Mouse (Mus musculus) granulocyte monocyte progenitor cell, adult 5-6 weeks (primary cell): ENCODE measurements around the gene Rab11b. TPM values are rescaled to one million over a fixed set of nuclear protein-coding genes. Genes with fewer than 3 reads are reported as not detected.

Source experiments
- ATAC-seq: replicated peaks from 2 replicates; pipeline ENCODE4 v1.8.0; 2016; ENCODE audit warnings: mild to moderate bottlenecking, moderate TSS enrichment, inconsistent platforms; ENCODE audit not compliant: poor library complexity, severe bottlenecking
- total RNA-seq, 2 experiments: library from RNA; stranded (forward) in 1 of 2; stranded (reverse) in 1 of 2; fragments of 200-712, 200-1000 nt in 1 of 2; fragments of >200 nt in 1 of 2; fragmentation: Nextera tagmentation in 1 of 2; gene quantifications; 2 replicates each; pipeline ENCODE4 v1.2.3; 2014 to 2017

The Rab11b gene
- total RNA-seq (2014; fragmentation: Nextera tagmentation), result 66.7 and 83.4 TPM in 2 replicates
- 37.9 and 46.4 TPM in 2 replicates for total RNA-seq (2017)

DNA sequence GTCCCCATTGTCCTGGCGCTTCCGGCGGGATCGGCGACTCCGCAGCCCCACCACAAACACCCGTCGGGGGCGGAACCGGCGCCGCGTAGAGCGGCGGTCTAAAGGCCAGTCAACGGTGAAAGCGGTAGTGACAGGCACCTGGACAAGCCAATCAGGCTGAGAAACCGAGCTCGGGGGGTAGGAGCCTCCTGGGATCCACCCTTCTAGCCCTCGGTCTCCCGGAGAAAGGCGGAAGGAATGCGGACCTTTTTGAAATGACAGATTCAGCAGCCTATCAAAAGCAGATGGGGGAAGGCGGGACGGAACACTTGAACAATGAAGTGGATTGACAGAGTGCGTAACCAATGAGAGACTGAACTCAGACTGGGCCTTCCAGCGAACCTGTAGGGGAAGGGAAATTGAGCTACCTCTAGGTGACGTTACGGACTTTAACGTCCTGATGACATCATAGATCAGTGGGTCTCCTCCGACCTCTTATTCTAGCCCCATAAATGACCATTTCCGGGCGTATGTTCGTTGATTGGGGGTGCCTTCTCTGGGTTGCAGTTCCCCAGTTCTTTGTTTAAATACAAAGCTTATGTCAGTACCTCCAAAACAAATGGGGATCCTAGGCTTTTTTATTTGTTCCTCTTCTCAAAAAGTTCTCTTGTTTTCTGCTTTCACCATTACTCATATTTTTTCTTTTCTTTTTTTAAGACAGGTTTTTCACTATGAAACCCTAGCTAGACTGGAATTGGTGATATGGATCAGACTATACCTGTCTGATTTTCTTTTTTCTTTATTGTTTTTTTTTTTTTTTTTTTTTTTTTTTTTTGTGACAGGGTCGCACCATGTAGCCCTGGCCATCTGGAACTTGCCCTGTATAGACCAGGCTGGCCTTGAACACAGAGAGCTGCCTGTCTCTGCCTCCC is at the start of gene Rab11b:
Rab11b (minus strand) TSS at position 276 of the 911 bp plus-strand sequence.
- peak; percentile 92 for ATAC-seq

DNA sequence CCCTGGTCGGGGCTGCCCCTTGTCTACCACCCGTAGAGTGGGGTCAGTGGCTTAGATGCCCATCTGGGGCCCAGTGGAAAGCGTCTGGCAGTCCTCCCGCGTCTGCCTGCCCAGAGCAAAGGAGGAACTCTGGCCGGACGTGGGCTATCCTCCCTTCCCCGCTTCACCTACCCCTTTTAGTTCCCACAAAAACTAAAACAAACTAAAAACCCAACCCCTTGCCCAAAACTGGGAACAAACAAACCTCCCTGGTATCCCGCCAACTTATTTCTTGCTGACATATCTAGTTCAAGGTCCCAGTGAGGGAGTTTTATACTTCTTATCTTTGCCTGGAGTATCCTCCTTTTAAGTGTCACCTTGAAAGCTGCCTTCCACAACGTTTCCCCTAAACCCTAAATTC is 47.9 kb upstream of the Rab11b start:
- no peak for ATAC-seq

DNA sequence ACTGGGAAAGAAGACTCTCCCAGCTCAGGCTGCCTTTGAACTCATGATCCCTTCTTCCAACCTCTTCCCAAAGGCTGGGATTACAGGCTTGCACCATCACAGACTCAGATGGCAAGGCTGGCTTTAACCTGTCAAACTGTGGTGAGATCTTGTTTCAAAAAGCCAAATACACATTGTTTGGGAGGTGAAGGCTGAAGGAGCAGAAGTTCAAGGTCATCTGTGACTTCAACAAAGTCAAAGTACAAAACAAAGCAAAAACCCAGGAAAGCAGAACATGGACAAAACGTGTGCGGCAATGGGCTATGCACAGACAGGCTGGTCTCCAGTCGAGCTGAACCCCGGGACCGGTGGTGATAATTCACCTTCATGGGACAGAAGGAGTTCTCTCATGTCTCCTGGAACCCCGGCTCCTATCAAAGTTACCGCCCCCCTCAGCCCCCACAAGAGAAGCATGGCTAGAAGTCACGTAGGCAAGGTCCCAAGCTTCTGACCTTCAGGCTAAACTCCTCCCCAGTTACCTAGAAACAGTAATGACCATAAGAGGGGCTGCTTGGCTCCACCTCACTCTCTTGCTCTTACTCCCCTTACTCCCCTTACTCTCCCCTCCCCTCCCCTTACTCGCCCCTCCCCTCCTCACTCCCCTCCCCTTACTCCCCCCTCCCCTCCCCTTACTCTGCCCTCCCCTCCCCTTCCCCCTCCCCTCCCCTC is 47.0 kb upstream of the Rab11b start:
- ATAC-seq, result no peak

DNA sequence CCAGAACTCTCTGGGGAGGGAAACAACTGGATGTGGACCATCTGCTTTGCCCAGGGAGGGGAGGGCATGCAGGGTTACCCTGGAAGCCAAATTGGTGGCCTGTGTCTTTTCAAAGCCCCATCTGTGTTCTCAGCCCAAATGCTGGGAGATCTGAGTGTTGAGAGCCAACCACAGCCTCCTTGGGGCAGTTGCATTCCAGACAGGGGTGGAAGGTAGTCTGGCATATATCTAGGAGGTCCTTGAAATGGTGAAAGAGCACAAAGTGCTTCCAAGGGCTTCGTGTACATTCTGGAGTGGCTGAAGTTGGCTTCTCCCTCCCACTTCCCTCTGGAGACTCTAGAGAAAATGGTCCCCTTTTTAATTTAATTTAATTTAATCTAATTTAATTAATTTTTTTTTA is 44.4 kb upstream of the Rab11b start:
- no peak for ATAC-seq

DNA sequence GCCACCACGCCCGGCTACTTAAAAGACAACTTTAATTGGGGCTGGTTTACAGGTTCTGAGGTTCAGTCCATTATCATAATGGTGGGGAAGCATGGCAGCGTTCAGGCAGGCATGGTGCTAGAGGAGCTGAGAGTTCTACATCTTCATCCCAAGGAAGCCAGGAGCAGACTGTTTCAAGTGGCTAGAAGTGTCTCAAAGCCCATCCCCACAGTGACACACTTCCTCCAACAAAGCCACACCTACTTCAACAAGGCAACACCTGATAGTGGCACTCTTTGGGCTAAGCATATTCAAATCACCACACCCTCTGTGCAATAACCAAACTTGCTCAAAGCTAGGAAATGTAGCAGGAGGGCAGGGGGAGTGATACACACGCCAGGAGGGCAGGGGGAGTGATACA is 43.9 kb upstream of the Rab11b start:
- ATAC-seq, result 0 out of 2 replicates have a peak, but pooled peaks have one; percentile 22

DNA sequence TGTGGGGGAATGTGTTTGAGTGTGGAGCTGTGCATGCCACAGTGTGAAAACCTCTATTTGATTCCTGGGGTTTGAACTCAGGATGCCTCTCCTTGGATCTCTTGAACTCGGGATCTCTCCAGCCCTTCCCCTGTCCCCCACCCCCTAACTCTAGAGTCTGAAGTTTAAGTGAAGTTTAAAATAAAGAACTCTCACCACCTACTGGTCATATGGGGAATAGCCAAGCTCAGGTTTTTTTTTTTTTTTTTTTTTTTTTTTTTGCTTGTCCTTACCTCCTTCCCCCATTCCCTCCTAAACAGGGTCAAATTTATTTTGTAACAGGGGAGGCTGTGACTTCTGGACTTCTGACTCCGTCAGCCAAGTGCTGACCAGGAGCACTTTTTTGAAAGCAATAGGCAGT is 41.9 kb upstream of the Rab11b start:
- peak; percentile 55 for ATAC-seq

DNA sequence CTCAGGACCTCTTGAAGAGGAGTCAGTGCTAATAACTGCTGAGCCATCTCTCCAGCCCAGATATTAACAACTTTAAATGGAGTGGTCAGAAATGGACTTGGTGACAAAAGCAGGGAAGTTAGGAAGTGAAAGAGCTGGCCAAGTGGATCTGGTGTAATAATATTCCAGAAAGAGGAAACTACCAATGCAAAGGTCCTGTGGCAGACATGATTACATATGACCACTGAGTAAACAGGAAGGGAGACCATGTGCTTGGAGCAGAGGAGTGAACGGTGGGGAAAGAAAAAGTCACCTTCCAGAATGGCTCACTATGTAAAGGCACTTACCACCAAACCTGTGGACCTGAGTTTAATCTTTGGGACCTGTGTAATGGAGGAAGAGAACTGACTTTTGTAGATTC is 38.9 kb upstream of the Rab11b start:
- ATAC-seq, result peak; percentile 85

DNA sequence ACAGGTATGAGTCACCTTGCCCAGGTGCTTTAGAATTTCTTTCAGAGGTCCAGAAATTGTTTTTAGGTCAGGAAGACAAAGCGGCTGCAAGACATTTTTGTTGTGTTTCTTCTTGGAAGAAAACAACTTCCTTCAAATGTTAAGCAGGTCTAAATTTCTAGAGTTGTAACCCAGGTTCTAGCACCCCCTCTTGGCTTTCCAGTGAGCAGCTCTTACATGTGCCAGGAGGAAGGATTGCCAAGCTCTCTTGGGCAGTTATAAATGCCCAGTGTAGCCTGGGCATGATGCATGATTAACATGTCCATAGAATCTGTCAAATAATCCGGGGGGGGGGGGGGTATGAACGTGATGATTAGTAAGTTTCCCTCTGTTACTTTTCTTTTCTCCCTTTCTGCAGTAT is 38.0 kb upstream of the Rab11b start:
- ATAC-seq, result no peak

DNA sequence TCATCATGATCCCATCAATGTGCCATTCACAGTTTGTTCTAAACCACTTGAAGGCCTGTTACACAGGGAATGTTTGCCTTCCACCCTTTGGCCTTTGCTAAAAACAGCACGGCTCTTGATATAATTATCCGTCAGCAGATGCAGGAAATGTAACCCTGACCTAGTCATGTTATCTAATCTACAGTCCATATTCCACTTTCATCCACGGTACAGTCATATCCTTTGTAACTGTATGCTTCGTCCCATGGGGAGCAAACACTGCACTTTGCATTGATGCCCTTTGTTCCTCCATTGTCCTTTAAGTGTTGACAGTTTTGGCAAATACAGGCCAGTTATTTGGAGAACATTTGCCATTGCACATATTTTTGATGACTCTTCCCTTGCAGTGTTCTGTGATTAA is 28.4 kb upstream of the Rab11b start:
- no peak for ATAC-seq

DNA sequence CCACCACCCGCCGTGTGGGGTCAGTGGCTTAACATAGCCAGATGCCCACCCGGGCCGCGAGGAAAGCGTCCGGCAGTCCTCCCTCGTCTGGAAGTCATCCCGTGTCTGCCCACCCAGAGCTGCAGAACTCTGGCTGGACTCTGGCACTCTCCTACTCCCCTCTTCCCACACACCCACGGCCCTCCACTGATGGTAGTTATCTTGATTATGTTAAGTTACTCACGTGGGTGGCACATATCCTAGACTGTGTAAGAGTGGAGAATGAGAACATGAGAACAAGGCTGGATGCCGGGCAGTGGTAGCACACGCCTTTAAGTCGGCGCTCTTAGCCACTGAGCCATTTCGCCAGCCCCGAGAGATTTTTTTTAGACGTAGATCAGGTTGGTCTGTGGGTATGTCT is 26.0 kb upstream of the Rab11b start:
- ATAC-seq, result no peak

DNA sequence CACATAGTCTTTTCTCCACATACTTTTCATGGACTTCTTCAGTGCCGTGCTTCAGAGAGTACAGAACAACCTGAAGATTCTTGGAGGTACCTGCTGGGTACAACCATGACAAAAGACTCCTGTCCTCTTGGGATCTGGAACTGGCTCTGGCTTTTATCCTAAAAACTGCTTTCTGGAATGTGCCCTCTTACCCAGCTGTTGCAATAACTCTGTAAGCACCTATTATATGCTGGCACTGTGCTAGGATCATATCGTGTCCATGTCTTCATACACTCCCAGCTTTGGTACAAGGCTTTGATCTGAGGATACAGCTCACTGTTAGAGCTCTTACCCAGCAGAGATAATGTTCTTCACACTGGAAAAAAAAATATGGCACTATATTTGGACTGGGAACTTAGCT is 24.6 kb upstream of the Rab11b start:
- ATAC-seq, result no peak

DNA sequence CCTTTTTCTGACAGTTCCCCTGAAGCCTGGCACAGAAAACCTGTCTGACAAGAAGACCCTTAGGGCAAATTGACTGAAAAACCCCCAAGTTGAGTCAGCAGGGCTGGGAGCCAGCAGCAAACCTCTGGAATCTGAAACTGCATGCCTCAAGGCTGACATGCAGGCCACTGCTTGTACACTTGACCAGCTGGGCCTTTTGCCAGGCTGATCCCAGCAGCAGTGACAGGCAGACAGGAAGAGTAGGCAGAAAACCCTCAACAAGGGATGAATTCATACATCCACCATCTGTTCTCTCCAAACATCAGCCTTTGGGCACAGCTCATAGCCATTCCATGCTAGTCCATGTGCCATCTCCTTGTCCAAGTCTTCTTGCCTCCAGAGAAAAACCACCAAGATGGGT is 23.1 kb upstream of the Rab11b start:
- ATAC-seq, result no peak

DNA sequence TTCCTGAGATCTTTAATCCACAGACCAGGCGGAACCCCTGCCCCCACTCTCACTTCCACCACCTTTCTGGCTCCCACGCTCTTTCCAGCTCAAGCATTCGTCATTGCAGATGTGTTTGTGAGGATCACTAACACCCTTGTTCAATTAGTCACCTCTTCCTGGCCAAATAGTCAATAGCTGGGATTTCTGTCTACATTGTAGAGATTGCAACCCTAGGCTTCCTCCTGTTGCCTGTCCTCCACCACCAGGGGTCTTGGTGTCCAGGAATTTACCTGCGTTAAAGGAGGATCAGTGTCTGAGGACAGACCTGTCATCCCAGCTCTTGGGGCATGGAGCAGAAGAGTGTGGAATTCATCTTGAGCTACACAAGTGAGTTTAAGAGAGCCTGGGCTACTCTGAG is 21.7 kb upstream of the Rab11b start:
- no peak for ATAC-seq

DNA sequence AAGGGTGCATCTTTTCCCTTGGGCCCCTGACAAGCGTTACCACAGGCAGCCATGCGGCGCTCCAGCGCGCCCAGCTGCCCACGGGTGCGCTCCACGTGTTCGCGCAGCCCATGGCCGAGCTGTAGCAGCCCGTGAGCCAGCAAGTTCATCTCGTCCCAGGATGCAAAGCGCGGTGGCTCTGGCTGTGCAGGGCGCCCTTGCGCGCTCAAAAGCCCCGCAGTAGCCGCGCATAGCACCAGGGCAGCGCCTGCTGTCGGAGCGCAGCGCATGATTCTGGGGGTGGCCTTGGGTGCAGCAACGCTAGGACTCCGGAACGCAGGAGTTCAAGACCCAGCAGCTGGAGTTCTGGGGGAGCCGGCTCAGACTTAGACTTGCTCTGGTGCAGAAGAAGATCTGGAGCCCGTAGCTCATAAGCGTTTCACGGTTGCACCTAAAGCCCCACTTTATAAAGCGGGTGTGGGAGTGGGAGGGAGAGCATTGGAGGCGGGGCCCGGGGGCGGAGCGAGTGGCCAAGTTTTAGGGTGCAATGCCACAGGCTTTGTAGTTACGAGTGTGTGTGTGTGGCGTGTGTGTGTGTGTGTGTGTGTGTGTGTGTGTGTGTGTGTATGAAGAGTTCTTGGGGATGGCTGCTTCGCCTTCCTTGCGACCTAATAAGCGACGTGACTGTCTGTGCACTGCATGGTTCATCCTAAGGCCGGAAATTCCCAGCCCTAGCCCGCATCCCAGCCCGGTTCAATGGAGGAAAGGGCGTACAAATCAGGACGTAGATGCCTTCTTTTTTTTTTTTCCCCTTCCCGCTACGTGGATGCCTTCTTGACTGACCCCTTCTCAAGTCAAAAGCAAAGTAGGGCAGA is 21.0 kb upstream of the Rab11b start, which contains the start of gene Angptl4:
Angptl4 (minus strand) TSS at position 707 of the 854 bp plus-strand sequence.
- ATAC-seq, result peak; percentile 73

DNA sequence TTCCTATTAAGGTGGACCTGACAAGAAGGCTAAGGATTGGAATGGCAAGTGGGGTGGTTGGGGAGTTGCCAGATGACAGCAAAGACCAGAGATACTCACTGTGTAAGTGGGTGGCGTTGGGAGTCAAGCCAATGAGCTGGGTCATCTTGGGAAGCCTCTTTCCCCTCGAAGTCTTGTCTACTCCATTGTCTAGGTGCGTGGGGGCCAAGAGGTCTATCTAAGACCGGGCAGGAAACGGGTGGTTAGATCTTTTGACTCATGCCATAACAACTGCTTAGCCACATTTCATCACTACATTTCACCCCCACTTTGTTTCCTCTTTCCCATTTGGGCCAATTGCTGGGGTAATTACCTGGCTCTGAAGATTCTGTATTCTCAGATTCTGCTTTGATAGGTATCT is 20.1 kb upstream of the Rab11b start:
- ATAC-seq, result peak; percentile 61

DNA sequence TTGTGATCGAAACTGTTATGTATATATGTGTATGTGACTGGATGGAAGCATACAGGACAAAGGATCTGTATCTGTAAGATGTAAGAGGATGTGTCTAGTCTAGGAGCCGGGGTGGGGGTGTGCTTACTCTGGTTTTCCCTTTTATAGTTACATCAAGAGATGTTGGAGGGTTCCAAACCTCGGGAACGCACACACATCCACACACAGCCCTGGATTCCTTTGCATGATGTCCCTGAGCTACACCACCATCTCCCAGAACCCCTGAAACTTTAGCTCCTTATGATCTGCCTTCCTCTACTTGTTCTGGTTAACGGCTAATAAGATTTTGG is 19.6 kb upstream of the Rab11b start:
- no peak for ATAC-seq

DNA sequence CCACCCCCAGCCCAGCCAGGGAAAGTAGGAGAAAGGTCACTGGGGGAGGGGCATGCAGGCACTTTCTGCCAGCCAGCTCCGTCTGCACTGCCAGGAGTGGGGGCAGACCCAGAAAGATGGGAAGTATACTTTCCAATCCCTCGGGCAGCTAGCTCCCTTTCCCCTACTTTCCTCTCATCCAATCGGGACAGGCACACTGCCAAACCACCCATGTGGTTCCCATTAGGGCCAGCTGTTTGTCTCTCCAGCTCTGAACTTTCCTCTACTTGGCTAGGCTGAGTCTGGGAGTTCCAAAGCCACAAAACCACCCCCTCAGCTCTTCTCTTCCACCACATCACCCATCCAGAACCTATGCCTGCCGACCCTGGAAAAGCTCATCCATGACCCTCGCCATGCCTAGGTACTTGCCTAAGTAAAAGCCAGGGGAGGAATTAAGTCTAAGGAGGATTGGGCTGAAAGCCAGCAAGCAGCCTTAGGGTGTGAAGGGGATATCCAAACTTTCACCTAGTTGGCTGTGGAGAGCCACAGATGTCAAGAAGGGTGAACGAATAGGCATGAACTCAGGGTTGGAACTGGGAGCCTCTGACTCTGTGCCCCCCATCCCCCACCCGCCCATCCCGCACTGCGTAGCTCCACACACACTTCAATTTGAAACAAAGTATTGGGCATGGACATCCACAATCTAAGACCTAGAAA is 19.1 kb upstream of the Rab11b start:
- no peak for ATAC-seq

DNA sequence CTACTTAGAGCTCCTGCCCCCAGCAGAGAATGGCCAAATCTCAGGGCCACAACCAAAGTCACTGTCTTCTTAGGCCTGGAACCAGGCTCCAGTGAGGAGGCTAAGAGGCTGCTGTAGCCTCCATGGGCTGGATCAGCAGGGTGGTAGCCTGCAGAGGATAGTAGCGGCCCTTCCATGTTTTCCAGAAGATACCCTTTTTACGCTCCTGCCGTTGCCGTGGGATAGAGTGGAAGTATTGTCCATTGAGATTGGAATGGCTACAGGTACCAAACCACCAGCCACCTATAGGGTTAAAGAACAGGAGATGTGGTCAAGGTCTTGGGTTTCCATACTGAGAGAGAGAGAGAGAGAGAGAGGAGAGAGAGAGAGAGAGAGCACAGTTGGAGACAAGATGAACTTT is 15.0 kb upstream of the Rab11b start:
- ATAC-seq, result no peak

DNA sequence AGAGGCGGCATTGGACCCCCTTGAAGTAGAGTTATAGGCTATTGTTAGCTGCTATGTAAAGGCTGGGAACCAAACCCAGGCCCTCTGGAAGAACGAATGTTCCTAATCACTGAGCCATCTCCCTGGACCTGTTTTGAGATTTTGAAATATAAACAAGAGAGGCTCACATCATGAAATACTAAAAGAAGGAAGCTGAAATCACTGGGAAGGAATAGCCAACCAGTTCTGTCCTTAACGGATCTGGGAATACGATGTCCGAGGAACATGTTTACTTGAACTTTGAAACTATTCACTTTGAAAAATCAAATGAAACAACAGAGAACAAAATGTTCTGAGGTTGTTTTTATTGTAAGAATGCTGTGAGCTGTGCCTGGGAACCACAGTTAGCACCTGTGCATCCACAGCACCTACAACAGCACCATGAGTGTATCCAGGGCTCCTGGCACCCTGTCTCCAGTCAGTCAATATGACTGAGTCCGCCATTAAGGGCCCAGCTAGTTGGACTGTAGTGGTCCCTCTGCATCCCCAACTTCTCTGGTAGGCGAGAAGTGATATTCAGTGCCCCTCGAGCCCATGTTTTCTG is 14.3 kb upstream of the Rab11b start:
- no peak for ATAC-seq
